Mouse (Mus musculus) lung, embryonic 16.5 days (tissue): ENCODE results near the gene Cntln. TPM values are rescaled to one million over a fixed set of nuclear protein-coding genes. Genes with fewer than 3 reads are reported as not detected.

ENCODE experiments used
- ATAC-seq: fragments of 200-750 bp; cut with Nextera tagmentation; 2 replicates; pipeline ENCODE4 v1.8.0; 2017; ENCODE audit warnings: low read depth, mild to moderate bottlenecking, moderate library complexity
- H3K27ac ChIP-seq: fragments of 300-500 bp; sonication (generic); 2 replicates; pipeline ENCODE4 v1.5.1; 2014; ENCODE audit warnings: mild to moderate bottlenecking, control low read depth, low read length
- H3K27me3 ChIP-seq: fragments of 300-500 bp; sonication (generic); 2 replicates; pipeline ENCODE4 v1.6.1; 2014; ENCODE audit warnings: low read depth, low read length, mixed read lengths; ENCODE audit not compliant: control insufficient read depth, insufficient read depth
- H3K36me3 ChIP-seq: fragments of 300-500 bp; sonication (generic); 2 replicates; pipeline ENCODE4 v1.6.1; 2014; ENCODE audit warnings: low read length; ENCODE audit not compliant: control insufficient read depth, insufficient read depth
- H3K4me1 ChIP-seq: fragments of 300-500 bp; sonication (generic); replicated peaks from 2 replicates; pipeline ENCODE4 v1.6.1; 2014; ENCODE audit warnings: low read length, mixed read lengths; ENCODE audit not compliant: control insufficient read depth, insufficient read depth
- H3K4me2 ChIP-seq: fragments of 300-500 bp; sonication (generic); 2 replicates; pipeline ENCODE4 v1.6.1; 2014; ENCODE audit warnings: low read depth, low read length, control low read depth
- H3K4me3 ChIP-seq: fragments of 300-500 bp; sonication (generic); 2 replicates; pipeline ENCODE4 v1.5.1; 2014; ENCODE audit warnings: mild to moderate bottlenecking, low read length, control low read depth
- H3K9ac ChIP-seq: fragments of 300-500 bp; sonication (generic); 2 replicates; pipeline ENCODE4 v1.6.1; 2014; ENCODE audit warnings: low read length, control low read depth
- H3K9me3 ChIP-seq: fragments of 300-500 bp; sonication (generic); 2 replicates; pipeline ENCODE4 v1.6.1; 2016; ENCODE audit warnings: low read length; ENCODE audit not compliant: control insufficient read depth
- WGBS: fragments of 180-500 bp; shearing (Covaris S2); extraction: QIAGEN DNeasy Blood & Tissue Kit; methylation state at CpG from one replicate; pipeline ENCODE4 v1.1.7; 2014; 5-methylcytosine and 5-hydroxymethylcytosine counted together
- polyA plus RNA-seq: library from polyadenylated mRNA; unstranded; fragments of >200 nt; fragmentation: Nextera tagmentation; extraction: Ambion mirVana; gene quantifications from 2 replicates; pipeline ENCODE4 v1.2.1, GENCODE M21; 2015

The Cntln gene
- polyA plus RNA-seq, 1 experiment from 2014 or later = 11.0 TPM

DNA sequence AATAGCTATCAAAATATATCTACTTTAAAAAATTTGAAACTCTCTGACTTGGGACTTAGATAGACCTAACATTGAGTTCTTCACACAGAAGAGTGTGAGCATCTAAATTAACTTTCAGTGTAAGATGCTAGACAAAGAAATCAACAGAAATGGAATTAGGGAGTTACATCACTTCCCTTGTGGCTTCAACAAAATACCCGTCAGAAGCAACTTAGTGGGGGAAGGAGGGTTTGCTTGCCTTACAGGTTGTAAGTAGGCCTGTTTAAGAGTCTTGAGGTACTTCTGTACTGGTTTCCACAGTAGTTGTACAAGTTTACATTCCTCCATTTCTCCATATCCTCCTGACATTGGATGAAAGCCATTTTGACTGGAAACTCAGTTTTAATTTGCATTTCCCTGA, 222.3 kb downstream of the Cntln start:
- WGBS = 56% methylated on average over 1 of the region's 1 CpGs
- H3K4me1 ChIP-seq = no peaks in the 10 kb centered on the region
- H3K9ac ChIP-seq = no peak overlapping the region
- H3K4me2 ChIP-seq = no peak overlapping the region
- H3K4me3 ChIP-seq = no peak overlapping the region
- H3K27me3 ChIP-seq = no peaks in the 10 kb centered on the region
- H3K9me3 ChIP-seq = no peaks in the 10 kb centered on the region
- no peaks in the 10 kb centered on the region for H3K36me3 ChIP-seq
- H3K27ac ChIP-seq = no peak overlapping the region
- ATAC-seq = no peak

- H3K4me3 ChIP-seq = no peak overlapping the region
- 78% methylated on average over 2 of the region's 2 CpGs for WGBS
- no peak overlapping the region for H3K4me2 ChIP-seq
- no peak for ATAC-seq
- H3K27me3 ChIP-seq = no peaks in the 10 kb centered on the region
- no peaks in the 10 kb centered on the region for H3K4me1 ChIP-seq
- H3K36me3 ChIP-seq = no peaks in the 10 kb centered on the region
- H3K9me3 ChIP-seq = no peaks in the 10 kb centered on the region
- no peak overlapping the region for H3K9ac ChIP-seq
- no peak overlapping the region for H3K27ac ChIP-seq
Measured at GRCm38 (mm10) chr4:85106961-85107360, 222.9 kb downstream of the Cntln start.

GRCm38 (mm10) chr4:85120271-85120670, 236.2 kb downstream of the Cntln start:
- Histone ChIP-seq H3K4me3 (no peak overlapping the region), H3K36me3 (no peaks in the 10 kb centered on the region; the same call in 1 of the 2 replicates), H3K9me3 (no peaks in the 10 kb centered on the region), H3K27me3 (no peaks in the 10 kb centered on the region), H3K4me2 (no peak overlapping the region), H3K4me1 (no peaks in the 10 kb centered on the region), H3K27ac (no peak overlapping the region), H3K9ac (no peak overlapping the region)
- no peak for ATAC-seq
- WGBS = 93% methylated on average over 3 of the region's 3 CpGs

- H3K9ac ChIP-seq = no peak overlapping the region
- no peak overlapping the region for H3K27ac ChIP-seq
- H3K4me3 ChIP-seq = no peak overlapping the region
- H3K4me2 ChIP-seq = no peak overlapping the region
- H3K36me3 ChIP-seq = no peaks in the 10 kb centered on the region
- peaks cover 6% of the 10 kb centered on the region; the same call in 1 of the 2 replicates for H3K4me1 ChIP-seq
- 66% methylated on average over 5 of the region's 5 CpGs for WGBS
- ATAC-seq = no peak
- no peaks in the 10 kb centered on the region for H3K27me3 ChIP-seq
- no peaks in the 10 kb centered on the region for H3K9me3 ChIP-seq
Measured at GRCm38 (mm10) chr4:85149726-85150125, 265.6 kb downstream of the Cntln start.

- Histone ChIP-seq H3K4me3 (no peak overlapping the region), H3K4me2 (no peak overlapping the region), H3K27ac (no peak overlapping the region), H3K36me3 (no peaks in the 10 kb centered on the region), H3K9me3 (no peaks in the 10 kb centered on the region), H3K4me1 (peaks cover 6% of the 10 kb centered on the region; the same call in 1 of the 2 replicates), H3K9ac (no peak overlapping the region), H3K27me3 (no peaks in the 10 kb centered on the region)
- ATAC-seq = no peak; the same call in 1 of the 2 replicates
- WGBS = 42% methylated on average over 7 of the region's 7 CpGs
Measured at GRCm38 (mm10) chr4:85151881-85152280, 267.8 kb downstream of the Cntln start.

- H3K4me1 ChIP-seq = peaks cover 6% of the 10 kb centered on the region; the same call in 1 of the 2 replicates
- 59% methylated on average over 1 of the region's 1 CpGs for WGBS
- H3K4me2 ChIP-seq = no peak overlapping the region
- no peaks in the 10 kb centered on the region for H3K36me3 ChIP-seq
- ATAC-seq = peak; percentile 70
- H3K27me3 ChIP-seq = no peaks in the 10 kb centered on the region
- no peak overlapping the region for H3K9ac ChIP-seq
- H3K9me3 ChIP-seq = no peaks in the 10 kb centered on the region
- H3K27ac ChIP-seq = no peak overlapping the region
- H3K4me3 ChIP-seq = no peak overlapping the region
Measured at GRCm38 (mm10) chr4:85154361-85154760, 270.3 kb downstream of the Cntln start.

- H3K27me3 ChIP-seq = no peaks in the 10 kb centered on the region
- no peak overlapping the region for H3K4me2 ChIP-seq
- H3K4me3 ChIP-seq = no peak overlapping the region
- H3K4me1 ChIP-seq = no peaks in the 10 kb centered on the region
- no peaks in the 10 kb centered on the region for H3K9me3 ChIP-seq
- 44% methylated on average over 4 of the region's 4 CpGs for WGBS
- no peak for ATAC-seq
- no peaks in the 10 kb centered on the region for H3K36me3 ChIP-seq
- H3K9ac ChIP-seq = no peak overlapping the region
- H3K27ac ChIP-seq = no peak overlapping the region
Measured at GRCm38 (mm10) chr4:85161156-85161555, 277.0 kb downstream of the Cntln start.

- Histone ChIP-seq H3K27ac (no peak overlapping the region), H3K27me3 (no peaks in the 10 kb centered on the region), H3K4me1 (no peaks in the 10 kb centered on the region), H3K4me2 (peak overlapping the region; percentile 38), H3K9ac (0 out of 2 replicates have a peak overlapping the region, but pooled peaks have one; percentile 30), H3K4me3 (0 out of 2 replicates have a peak overlapping the region, but pooled peaks have one; percentile 5), H3K9me3 (no peaks in the 10 kb centered on the region), H3K36me3 (no peaks in the 10 kb centered on the region)
- 20% methylated on average over 27 of the region's 27 CpGs for WGBS
- ATAC-seq = peak; percentile 88
Measured at GRCm38 (mm10) chr4:85162468-85163312, 278.6 kb downstream of the Cntln start.

DNA sequence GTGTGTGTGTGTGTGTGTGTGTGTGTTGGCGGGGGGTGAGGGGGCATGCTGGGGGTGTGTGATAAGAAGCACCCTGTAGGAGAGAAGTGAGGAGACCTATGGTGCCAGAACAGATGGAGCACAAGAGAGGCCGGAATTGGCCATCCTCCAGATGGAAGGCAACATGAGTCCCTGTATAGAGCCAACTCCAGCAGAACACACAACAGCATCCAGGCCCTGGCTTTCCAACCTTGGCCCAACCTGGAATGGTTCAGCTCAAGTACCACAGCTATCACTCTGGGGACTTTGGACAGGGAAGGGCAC, 279.2 kb downstream of the Cntln start:
- Histone ChIP-seq H3K4me2 (no peak overlapping the region), H3K4me3 (no peak overlapping the region), H3K9me3 (no peaks in the 10 kb centered on the region), H3K4me1 (no peaks in the 10 kb centered on the region), H3K27me3 (no peaks in the 10 kb centered on the region), H3K9ac (no peak overlapping the region), H3K36me3 (no peaks in the 10 kb centered on the region), H3K27ac (no peak overlapping the region)
- WGBS = 75% methylated on average over 2 of the region's 2 CpGs
- ATAC-seq = no peak
